Mouse (Mus musculus): ENCODE data around the gene Tprgl.

Gene Tprgl

GRCm38 (mm10) chr4:154118782-154119181 lies 41.7 kb downstream of the Tprgl start:
- no peak for DNase-seq (ENCODE audit: low spot score)

- no peak for DNase-seq (ENCODE audit: low spot score)
Measured at GRCm38 (mm10) chr4:154116421-154116820, 44.0 kb downstream of the Tprgl start.

- DNase-seq (ENCODE audit: low spot score), result no peak
Measured at GRCm38 (mm10) chr4:154109850-154110243, 50.6 kb downstream of the Tprgl start.

- no peak for DNase-seq (ENCODE audit: low spot score)
Measured at GRCm38 (mm10) chr4:154109216-154109849, 51.1 kb downstream of the Tprgl start.
